Mouse (Mus musculus) mouse embryonic stem cell (cell line): ENCODE results near the gene Caprin2.

ENCODE experiments used
- in situ Hi-C, 2 experiments: fragments of 300-500 bp; cut with MboI; formaldehyde crosslinking; loops; 1 replicate in 1 of 2; 3 replicates in 1 of 2; pipeline ENCODE4 v1.14.3; 2019 to 2020; ENCODE audit warnings: low sequenced_read_pairs in 2 of 2, low pct_unique_long_range_greater_than_20kb in 1 of 2, mixed read lengths in 1 of 2; ENCODE audit not compliant: unreplicated experiment in 1 of 2

The Caprin2 gene

DNA sequence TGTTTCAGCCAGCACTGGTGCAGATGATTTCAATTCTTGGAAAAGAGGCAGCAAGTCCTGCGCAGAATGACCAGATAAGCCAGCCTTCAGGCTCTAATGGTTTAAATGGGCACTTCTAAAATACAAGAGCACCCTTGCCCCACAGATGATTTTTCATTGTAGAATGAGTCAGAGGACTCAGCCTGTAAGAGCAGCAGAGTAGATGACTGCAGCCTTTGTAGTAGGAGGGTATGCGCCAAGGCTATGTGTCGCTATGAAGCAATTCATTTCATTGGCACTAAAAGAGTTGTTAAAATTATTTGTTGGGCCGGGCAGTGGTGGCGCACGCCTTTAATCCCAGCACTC is 442 bp upstream of the Caprin2 start:
- in situ Hi-C loops = no loop called here

DNA sequence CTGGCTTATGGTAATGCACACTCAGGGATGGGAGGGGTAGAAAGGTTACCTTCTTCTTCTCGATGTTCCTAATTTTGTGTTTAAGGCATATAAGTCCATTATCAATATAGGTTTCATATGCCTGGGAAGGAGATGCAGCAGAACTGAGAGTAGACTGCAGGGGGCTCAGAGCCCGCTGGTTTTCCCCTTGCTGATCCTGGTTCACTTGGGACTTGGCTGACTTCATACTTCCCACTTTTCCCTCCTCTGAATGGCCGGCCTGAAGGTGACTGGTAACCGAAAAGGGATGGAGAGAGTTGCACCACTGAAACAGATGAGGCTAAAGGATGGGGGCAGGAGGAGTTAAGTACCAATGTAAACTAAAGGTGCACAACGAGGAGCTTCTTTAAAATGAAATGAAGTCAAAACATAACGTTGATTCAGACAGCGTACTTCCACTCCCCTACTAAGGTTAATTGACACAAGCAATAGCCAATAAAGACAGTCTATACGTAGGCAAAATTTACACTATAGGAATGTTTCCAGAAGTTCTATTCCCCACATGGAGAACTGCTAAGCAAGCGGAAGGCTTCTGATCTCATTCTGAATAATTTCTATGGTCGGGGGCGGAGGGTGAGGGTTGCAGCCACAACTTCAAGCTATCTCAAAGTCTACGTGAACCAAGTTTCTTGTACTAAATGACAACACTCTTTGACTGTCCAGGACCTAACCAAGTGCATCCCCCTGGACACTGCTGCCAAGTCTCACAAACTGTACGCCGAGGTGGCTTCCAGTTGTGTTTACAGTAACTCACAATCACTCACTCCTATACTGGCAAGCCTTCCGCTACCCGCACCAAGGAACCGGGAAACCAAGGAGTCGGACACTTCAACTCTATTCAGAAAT is 907 bp downstream of the Caprin2 start:
- in situ Hi-C loops = no loop called here

DNA sequence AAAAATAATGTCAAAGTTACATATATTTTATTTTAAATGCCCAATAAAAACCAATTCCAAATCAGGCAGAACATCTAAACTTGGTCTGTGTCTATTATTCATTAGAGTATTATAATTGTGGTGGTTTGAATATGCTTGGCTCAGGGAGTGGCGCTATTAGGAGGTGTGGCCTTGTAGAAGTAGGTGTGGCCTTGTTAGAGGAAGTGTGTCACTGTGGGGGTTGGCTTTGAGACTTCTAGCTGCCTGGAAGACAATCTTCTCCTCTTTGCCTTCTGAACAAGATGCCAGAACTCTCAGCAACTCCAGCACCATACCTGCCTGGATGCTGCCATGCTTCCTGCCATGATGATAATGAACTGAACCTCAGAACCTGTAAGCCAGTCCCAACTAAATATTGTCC is 22.1 kb downstream of the Caprin2 start:
- in situ Hi-C loops = no loop called here

DNA sequence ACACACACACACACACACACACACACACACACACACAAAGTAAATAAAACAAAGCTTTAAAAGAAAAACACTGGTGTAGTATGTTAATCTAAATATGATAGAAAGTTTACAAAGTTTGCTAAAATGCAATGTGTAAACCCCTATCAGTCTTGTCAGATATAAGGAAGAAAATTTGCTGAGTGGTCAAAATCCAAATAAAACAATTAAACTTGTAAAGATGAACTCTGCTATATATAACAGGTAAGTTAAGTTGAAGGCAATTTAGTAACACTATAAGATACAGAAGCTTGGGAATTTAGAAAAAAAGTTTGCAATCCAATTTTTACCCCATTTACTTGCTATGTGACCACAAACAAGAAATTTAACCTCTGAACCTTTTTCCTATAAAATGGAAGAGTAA is 50.4 kb downstream of the Caprin2 start:
- in situ Hi-C loops = no loop called here

DNA sequence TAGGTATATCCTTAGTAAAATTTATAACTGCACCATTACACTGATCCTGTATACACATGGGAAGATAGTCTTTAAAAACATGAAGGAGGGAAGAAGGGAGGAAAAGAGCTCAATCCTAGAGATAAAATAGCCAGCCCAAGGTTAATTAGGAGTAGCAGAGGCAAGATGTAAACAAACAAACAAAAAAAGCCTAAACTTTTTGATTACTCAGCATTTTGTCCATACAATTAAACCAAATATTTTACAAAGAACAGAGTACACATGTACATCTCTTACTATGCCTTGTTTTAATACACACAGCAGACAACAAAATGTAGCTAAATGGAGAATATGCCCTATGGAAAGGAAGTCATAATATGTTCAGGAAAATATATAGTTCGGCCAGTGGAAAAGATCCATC is 54.3 kb downstream of the Caprin2 start:
- in situ Hi-C loops = no loop called here

DNA sequence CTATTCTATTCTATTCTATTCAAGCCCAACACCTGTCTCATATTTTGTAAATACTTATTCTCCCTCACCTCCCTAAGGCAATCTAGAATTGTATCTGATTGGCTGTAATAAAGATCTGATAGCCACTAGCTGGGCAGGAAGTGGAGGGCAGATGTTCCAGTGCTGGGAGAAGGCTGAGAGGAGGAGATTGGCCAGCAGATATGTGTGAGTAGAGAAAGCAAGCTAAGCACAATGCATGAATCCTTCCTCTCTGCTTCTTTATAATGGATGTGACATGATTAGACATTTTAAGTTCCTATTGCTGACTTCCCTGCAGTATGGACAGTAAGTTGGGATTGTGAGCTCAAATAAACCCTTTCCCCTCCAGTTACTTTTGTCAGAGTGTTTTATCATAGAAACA is 57.6 kb downstream of the Caprin2 start:
- in situ Hi-C loops = no loop called here

DNA sequence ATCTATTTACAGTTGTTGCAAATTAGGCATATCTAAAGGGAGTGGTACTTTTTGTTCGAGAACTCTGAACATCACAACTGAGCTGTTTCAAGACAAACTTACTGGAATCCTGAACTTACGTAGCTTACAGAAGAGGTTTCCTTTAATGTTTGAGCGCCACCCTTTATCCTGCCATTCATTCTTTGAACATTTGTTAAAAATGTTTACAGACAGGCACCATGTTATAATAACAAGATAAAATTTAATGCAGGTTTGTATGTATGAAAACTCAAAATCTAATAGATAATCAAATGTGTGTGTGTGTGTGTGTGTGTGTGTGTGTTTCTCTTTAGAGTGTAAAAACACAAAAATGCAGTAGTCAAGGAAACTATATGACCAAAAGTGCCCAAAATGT is 64.3 kb downstream of the Caprin2 start:
- in situ Hi-C loops = no loop called here

DNA sequence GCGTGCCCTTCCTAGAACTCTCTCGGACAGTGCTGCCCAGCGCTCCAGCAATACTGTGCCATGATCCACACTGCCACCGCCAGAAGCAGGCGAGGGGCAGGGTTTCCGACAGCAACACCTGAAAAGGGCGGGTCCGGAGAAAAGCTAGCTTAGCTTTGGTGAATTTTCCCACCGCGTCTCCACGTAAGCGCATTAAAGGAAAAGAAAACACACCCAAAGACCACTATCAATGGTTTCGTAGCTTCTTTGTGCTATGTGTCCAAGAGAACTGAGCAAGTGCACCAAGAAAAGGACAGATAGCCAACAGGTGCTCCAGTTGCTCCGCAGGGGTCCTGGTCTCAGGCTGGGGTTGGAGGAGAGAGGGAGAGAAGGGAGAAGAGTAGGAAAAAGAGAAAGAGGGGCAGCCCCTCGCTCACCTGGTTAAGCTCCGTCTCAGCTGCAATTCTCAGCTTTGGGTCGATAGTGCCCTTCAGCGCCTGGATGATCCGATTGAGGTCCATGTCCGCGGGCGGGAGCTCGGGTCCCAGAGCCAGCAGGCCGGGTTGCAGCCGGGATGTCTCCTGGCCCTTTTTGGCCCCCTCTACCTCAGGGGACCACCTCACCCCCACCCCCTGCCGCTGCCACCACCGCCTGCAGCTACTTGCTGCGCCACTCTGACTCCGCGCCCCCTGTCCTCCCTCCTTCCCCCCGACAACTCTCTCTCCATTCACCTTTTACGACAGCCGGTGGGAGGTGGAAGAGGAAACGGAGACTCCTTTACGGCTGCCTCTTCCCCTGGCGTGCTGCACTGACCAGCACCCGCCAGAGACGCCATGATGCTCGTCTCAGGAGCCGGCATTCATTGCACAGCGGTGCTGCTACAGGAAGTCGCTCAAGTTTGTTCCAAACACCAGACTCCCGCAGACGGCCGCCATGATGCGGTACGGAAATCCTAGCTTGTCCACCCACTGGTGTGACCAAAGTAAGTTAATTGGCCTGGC is 65.0 kb downstream of the Caprin2 start, which contains the start of gene Ipo8:
Gene Ipo8, minus strand, starts transcription at position 720 of the 980 bp plus-strand sequence.
- in situ Hi-C loops = no loop called here

DNA sequence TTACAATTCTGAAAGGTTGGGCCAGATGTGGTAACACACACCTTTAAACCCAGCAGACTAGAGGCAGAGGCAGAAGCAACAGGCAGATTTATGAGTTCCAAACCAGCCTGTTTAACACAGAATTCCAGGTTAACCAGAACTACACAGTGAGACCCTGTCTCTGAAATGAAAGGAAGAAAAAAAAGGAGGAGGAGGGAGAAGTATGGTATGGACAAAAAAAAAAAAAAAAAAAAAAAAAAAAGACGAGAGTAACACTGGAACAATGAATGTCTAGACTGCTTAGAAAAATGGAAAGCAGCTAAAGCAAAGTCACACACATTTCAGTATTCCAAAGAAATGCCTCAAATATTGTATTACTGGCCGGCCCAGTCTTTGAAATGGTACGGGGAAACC is 65.7 kb downstream of the Caprin2 start:
- in situ Hi-C loops = no loop called here

DNA sequence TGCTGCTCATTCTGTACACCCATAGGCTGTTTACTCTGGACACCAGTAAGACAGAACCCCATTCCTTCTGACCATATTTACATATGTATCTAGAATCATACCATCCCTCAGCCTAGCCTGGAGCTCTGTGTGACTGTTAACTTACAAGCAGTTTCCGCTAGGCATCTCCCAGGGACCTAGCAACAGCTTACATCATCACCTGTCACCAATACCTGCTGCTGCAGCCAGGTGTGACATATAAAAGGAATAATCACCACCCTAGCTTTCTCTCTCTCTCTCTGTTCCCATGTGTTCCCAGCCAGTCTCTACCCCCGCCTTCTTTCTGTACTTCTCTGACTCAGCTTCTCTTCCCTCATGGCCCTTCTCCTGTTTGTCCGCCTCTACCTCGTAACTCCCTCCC is 69.9 kb downstream of the Caprin2 start:
- in situ Hi-C loops = no loop called here

DNA sequence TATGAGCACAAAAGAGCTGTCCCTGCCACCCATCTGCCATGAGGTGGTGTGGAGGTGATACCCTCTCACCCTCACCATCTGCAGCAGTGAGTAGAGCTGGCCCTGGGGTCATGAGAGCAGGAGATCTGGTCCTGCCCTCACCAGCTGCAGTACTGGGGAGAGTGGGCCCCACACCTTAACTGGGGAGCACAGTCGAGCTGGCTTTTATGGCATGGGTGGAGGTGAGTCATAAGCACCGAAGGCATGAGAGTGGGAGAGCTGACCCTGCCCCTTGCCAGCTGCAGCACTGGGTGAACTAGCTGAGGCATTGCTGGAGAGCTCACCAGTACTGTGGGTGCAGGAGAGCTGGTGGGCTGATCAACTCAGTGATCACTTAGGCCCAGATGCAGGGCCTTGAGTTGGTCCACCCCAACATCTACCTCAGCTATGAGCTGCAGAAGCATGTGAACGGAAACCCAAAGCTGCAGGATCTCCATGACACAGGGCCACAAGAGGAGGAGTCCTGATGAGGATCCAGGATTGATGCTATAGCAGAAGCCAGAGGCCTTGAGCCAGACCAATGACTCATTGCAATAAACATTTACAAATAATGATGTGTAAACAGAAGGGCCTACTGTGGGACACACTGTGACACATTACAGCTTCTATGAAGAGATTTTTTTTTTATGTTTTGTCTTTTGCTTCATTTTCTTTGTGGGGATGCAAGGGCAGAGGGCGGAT is 77.3 kb downstream of the Caprin2 start:
- in situ Hi-C loops = no loop called here

DNA sequence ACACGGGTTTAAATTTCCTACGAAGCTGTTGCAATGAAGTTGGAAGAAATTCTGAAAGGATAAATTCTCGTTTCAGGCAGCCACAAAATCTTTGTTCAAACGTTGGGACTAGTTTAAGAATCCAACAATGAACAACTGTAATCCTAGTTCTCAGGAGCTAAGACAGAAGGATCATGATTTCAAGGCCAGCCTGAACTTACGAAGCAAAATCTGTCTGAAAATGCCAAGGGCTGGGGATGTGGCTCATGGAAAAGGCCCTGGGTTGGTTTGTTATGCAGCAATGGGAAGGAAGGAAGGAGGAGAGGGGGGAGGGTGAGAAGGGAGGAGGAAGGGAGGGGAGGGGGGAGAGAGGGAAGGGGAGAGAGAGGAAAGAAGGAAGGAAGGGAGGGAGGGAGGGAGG is 79.3 kb downstream of the Caprin2 start:
- in situ Hi-C loops = no loop called here

DNA sequence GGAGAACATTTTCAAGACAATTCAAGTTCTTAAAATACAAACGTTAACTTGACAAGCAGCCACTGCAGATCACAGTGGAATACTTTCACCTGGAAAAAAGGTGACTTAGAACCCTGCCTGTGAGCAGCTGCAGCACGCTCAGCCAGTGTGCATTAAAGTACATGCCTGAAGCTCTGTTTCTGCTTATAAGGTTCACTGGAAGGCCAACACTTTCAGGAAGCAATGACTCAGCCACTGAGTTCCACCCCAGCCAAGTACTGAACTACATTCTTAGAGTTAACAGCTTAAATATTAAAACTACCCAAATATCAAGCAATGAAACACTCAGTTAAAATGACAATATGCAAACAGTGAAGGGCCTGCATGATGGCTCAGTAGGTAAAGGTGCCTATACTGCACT is 84.9 kb downstream of the Caprin2 start:
- in situ Hi-C loops = no loop called here

DNA sequence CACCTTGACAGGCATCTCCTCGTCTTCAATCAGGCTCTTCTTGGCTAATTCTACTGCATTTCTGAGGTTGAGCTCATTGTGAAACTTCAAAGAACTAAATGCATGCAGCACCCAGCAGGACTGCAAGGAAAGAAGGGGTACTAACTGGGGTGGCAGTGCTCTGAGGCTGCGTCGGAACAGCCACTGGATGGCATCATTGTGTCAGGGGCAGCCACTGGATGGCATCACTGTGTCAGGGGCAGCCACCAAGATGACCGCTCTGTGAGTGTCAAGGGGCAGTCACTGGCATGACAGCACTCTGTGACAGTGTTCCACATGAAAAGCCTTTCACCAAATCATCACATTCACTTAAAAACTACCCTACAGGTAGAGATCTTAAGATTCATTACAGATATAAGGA is 96.3 kb downstream of the Caprin2 start:
- in situ Hi-C loops = no loop called here

DNA sequence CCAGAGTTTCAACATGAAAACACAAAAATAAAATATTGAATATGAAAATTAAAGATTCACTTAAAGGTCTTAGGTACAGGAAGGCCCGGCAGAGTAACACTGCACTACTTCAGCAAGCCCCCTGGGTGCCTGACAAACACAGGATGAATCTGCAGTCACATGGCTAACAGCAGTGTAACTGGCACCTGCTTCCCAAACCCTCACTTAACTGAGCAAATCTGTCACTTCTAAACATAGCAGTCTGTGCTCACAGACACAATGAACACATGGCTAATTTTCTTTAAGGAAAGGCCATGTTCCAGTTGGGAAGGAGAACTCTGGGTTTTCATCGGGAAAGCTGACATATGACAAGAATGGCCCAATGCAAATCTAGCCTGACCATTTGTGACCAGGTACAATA is 100.9 kb downstream of the Caprin2 start:
- in situ Hi-C loops = no loop called here
